Mouse (Mus musculus) testis, postnatal 14 days (tissue): ENCODE results near the gene Gm10842.
"Not testable (repeated sequence)": the region's sequence is repeated elsewhere in the genome, so short reads cannot be mapped to it uniquely, and the experiment has no call there.

Experiments used
- DNase-seq: peaks from one replicate; pipeline ENCODE4 v3.0.0; 2021; ENCODE audit warnings: low spot score

The Gm10842 gene

DNA sequence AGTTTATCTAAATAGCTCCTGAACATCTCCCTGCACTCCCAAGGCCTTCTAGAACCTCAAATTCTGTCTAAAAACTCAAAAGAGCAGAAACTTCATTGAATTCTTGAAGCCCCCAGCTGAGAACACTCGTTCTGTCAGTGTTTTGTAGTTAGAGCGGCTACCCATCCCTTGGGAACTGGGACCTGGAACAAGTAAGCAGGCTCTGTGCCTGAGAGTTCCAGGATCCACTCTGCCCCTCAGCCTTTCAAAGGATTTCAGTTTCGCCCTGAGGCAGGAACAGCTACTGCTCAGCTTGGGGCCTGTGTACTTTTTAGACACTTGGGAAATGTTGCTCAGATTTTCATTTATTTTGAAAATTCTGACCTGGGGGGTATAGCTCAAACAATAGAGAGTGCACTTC is at the start of gene Gm10842:
Gm10842 (plus strand) TSS at position 301 of the 400 bp plus-strand sequence.
- no peak for DNase-seq

DNA sequence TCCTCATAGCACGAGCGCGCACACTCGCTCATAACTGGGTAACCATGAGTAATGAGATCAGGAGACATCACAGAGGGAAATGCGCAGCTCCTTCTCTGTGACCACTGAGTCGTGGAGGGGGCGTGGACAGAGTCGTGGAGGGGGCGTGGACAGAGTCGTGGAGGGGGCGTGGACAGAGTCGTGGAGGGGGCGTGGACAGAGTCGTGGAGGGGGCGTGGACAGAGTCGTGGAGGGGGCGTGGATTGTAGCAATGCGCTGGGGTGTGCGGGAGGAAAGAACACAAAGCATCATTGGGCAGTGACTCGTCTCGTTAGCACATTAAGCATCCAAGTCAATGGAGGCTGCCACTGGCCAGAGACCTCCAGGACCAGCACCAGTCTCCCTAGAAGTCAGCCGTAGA is 34.2 kb upstream of the Gm10842 start:
- DNase-seq: not testable (repeated sequence)

GRCm38 (mm10) chr11:105117814-105118213 is 28.9 kb upstream of the Gm10842 start:
- no peak for DNase-seq

- DNase-seq: no peak
Observed at GRCm38 (mm10) chr11:105120551-105121061, 26.1 kb upstream of the Gm10842 start.

- not testable (repeated sequence) for DNase-seq
Observed at GRCm38 (mm10) chr11:105121792-105122191, 24.9 kb upstream of the Gm10842 start.

- DNase-seq: peak; percentile 52
Observed at GRCm38 (mm10) chr11:105123986-105124385, 22.7 kb upstream of the Gm10842 start.

DNA sequence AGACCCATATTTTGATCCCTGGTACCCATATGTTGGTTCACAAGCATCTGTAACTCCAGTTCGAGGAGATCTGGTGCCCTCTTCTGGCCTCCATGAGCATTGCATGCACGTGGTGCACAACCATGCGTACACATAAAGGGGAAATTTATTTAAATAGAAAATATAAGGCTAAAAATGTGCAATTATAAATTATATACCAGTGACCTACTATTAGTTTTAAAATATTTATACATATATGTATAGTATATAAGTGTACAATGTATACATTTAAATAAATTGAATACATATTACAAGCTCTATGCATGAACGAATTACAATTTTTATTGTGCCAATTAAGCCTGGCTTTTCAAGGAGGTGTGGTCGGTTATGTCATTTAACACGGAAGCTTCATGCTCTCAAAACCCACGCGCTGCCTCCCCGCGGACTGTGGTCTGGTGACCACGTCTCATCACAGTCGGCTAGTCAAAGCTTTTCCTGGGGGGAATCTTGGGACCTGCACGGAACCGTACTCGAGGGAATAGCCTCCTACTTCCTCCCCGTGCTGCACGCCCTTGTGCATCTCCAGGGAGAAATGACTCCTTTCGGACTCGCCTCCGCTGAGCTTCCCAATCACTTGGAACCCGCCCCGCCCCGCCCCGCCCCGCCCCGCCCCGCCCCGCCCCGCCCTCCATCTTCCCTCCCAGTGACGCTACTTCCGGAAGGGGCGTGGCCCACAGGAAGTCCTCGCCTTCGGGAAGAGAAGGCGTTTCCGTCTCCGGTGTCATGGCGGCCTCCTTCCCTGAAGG is 20.8 kb upstream of the Gm10842 start, which contains the start of gene Mettl2:
Mettl2 (plus strand) TSS at position 691 of the 785 bp plus-strand sequence.
- DNase-seq: peak; percentile 90

DNA sequence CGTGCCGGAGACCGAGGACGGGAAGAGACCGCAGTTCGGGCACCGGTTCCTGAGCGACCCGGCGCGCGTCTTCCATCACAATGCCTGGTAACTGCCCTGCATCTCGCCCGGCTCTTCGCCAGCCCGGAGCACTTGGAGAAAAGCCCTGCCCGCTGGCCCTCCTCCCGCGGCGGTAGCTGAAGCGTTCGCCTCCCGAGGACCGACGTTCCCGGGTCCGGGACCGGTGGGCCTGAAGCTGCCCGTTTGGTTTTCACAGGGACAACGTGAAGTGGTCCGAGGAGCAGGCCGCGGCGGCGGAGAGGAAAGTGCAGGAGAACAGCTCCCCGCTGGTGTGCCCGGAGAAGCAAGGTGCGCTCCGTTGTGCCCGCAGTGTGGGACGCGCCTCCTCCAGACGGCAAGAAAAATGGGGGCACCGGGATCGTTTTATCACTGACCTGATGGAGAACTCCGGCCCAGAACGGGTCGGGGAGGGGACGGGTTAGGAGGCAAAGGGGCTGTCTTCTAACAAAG is 20.1 kb upstream of the Gm10842 start:
- no peak for DNase-seq

DNA sequence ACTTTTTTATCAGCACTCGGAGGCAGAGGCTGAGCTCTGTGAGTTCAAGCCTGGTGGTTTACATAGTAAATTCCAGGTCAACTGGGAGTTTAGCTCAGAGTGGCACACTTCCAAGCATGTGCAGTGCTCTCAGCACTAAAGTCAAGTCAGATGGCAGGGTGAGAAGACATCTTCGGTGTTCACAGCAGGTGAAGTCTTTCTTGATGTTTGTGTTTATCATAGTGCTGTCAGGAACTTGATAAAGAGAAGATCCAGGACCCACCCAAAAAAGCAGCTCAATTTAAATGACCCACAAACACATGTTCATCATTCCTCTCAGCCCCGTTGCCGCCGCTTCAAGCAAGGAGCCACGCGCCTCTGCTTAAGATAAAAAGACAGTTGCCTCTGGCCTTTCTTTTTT is 11.0 kb upstream of the Gm10842 start:
- DNase-seq: no peak

DNA sequence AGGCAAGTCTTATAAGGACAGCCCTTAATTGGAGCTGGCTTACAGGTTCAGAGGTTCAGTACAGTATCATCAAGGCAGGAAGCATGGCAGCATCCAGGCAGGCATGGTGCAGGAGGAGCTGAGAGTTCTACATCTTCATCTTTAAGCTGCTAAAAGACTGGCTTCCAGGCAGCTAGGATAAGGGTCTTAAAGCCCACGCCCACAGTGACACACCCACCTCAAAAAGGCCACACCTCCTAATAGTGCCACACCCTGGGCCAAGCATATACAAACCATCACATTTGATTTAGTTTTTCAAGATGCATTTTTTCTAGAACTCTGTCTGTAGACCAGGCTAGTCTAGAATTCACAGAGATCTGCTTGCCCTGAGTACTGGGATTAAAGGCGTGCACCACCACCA is 9.4 kb upstream of the Gm10842 start:
- DNase-seq: not testable (repeated sequence)

DNA sequence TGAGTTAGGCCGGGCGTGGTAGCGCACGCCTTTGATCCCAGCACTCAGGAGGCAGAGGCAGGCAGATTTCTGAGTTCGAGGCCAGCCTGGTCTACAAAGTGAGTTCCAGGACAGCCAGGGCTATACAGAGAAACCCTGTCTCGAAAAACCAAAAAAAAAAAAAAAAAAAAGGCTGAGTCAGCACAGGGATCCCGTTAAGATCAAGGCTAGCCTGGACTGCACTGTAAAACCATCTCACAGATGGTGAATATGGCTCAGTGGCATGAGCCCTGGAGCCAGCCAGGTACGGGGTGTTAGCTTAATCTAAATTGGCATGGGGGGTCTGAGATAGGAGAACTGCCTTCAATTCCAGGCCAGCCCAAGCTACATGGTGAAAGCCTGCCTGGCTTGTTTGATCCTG is 6.2 kb upstream of the Gm10842 start:
- not testable (repeated sequence) for DNase-seq

DNA sequence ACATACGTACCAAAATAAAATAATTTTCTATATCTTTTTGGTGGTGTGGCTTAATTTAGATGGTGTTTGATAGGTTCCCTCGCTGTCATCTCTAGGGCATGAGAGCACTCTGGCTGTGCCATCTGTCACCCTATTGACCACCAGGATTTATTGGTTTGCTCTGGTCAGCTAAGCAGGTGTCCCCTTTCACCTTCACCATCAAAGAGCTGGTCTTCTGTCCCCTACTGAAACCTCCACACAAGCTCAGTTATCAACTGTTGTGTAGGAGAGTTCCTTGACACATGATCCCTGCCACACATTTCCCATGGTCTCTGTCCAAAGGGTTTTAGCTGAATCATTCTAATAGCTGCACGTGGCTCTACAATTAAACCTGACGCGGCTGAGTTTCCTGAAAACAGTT is 5.6 kb upstream of the Gm10842 start:
- DNase-seq: no peak

DNA sequence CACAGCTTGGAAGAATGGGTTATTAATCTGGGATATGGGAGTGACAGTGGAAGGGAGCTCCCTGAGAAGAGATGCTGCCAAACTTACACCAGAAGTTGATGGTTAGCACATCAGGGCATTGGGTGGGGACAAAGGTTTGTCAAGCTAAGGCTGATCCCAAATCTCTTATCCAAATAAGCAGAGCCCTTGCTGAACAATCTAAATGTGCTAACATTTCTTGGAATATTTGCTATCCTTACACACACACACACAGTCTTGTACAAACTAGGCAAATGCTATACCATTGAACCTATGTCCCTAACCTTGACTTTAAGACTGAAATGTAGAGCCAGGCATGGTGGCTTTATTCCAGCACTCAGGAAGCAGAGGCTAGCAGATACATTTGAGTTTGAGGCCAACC is 3.1 kb upstream of the Gm10842 start:
- no peak for DNase-seq

- no peak for DNase-seq
Observed at GRCm38 (mm10) chr11:105144084-105144483, 2.6 kb upstream of the Gm10842 start.

DNA sequence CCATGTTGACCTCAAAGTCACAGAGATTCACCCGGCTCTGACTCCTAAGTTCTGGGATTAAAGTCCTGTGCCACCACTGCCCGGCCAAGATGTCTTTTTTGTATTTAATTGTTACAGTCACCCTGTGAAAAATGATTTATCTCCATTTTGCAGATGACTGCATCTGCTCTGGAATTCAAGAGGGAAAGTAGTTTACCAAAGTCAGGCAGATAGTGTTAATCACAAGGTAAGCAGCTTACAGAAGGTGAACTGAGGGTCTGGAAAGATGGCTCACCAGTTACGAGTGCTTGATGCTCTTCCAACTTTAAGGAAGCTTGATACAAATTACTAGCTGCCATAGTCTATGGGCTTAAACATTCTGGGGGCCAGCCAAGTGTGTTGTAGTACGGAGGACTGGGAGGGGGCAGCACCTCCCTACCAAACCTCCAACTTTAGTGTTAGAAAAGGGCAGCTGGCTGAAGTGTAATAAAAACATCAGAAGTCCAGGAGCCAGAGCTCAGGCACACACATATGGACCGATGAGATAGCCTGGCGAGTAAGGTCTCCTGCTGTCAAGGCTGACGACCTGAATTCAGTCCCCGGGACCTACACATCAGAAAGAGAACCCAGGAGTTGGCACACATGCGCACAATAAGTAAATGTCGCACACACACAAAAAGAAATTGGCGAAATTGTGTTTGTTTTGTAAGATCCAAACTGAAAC is 2.0 kb upstream of the Gm10842 start:
- no peak for DNase-seq

GRCm38 (mm10) chr11:105145211-105145610 is 1.5 kb upstream of the Gm10842 start:
- no peak for DNase-seq

GRCm38 (mm10) chr11:105149353-105149752 is 2.7 kb downstream of the Gm10842 start:
- DNase-seq: no peak

GRCm38 (mm10) chr11:105149766-105150165 is 3.1 kb downstream of the Gm10842 start:
- no peak for DNase-seq

- no peak for DNase-seq
Observed at GRCm38 (mm10) chr11:105150691-105151090, 4.0 kb downstream of the Gm10842 start.

DNA sequence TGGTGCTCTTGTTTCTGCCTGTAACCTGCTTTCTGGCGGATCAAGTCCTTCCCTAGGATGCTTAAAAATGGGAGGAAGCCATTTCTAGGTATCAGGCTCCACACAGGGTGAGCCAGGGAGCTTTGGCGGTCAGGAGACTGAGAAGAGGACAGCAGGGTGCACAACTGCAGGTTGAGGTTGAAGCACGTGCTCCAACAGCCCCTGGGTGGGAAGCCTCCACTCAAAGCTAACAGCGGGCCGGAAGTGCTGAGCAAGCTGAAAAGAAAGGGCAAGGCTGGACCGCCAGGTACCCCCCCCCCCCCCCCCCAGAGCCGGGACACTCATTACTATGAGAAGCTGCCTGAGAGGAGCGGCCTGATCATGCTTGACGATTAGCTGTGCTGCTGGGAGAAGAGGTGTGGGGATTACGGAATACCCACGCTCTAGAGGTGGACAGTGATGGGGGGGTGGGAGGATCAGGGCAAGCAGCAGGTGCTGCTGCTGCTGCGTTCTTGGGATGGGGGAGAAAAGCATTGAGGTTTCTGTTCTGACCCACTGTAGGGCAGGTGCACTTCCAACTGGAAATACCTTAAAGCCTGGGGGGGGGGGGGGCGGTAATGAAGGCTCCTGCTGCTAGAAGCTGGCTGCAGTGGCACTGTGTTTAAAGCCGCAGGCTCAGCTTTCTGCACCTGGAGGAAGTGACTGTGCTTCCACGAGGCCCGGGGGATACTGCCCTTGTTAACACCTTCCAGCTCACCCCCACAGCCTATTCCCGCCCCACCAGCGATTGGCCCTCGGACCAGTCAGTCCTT is 4.7 kb downstream of the Gm10842 start:
- DNase-seq: peak; percentile 35

DNA sequence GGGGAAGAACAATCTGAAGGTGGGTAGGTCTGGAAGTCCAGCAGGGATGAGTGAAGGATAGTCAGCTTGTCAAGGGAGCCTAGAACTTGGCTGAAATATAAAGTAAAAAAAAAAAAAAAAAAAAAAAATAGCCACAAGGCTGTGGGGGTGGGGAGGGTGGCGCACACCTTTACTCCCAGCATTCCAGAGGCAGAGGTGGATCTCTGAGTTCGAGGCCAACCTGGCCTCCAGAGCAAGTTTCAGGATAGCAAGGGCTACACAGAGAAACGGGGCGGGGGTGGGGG is 5.3 kb downstream of the Gm10842 start:
- no peak for DNase-seq

- DNase-seq: no peak
Observed at GRCm38 (mm10) chr11:105152357-105152899, 5.7 kb downstream of the Gm10842 start.
